Mouse (Mus musculus) spleen, adult 18-20 months (tissue): ENCODE measurements around the gene Mtmr10.

Experiments used
- DNase-seq, 2 experiments: peaks; one replicate each; pipeline ENCODE4 v3.0.0; 2022; ENCODE audit warnings: mixed read lengths in 2 of 2

Mtmr10 gene

DNA sequence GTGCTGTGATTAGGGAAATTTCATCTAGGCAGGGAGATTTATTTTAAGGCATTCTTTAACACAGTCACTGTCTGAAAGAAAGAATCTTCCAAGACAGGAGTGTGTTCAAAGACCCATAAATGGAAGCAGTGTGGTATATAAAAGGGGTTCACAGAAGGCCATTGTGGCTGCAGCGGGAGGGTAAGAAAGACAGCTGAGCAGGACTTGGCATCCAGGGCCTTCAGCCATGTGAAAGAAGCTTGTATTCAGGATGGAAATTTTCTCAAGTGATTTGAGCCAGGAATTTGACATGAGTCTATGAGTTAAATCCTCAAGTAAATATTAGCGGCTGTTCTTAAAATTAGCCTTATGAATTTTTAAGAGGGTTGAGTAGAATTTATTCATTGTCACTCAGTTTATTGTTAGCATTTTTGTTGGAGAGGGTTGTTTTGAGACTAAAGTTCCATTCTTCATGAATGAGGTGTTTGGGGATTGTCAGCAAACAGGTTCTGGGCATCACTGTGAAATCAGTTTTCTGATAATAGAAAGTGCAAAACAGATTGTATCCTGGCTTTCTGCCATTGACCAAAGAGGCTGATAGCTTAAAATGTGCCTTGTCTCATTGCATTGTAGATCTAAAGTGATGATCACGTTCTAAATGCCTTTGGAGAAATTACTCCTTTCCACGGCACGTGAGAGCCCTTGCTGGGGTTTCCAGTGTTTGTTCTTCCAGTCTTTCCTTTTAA lies 9.0 kb downstream of the Mtmr10 start:
- no peak for DNase-seq

DNA sequence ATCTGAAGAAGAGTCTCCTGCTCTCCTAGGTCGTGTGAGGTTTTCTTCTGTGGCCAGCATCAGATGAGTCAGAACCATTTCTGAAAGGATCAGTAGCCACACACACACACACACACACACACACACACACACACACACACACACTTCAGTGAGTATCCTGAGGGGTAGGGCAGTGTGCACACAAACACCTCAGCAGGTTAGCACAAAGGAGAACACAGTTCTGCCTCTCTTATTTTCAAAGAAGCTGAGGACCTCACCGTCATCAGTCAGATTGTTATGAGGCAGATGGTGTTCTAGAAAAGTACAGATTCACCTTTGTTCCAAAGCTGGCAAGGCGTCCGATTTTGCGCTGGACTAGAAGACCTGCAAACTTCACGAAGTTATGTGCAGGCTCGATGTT lies 22.8 kb downstream of the Mtmr10 start:
- DNase-seq: no peak

DNA sequence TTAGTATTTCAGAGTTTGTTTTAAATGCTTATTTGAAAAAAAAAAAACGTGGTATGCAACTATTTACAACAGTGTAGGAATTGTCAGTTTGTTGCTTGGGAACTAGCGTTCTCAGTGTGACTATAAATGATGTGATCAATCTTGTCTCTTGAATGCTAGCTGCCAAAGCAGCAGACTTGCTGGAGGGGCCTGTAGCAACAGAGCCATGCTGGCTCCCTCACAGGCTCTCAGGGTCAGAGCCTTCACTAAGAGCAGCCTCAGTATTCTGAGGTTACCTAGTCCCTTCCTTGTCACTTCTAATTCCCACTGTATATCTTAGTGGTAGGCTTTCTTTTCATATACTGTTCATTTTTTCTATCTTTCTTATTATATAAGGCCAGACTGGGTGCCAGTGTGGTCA lies 23.3 kb downstream of the Mtmr10 start:
- DNase-seq: no peak

DNA sequence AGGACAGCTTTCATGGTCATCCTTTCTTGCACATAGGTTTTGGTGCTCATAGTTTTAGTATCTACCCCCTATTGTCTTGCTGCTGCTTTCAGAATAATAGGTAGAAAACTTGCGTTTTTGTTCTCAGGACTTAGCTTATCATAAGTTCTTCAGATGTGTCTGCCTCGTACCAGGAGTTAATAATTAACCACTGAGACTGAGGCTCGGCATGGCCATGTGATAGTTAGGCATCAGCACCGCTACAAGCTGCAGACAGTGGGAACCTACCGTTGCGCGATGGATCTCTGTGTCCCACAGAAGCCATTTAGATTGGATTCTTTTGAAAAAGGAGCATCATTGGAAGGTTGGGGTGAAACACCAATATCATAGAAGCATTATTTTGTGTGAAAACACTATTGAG lies 25.4 kb downstream of the Mtmr10 start:
- DNase-seq: no peak

DNA sequence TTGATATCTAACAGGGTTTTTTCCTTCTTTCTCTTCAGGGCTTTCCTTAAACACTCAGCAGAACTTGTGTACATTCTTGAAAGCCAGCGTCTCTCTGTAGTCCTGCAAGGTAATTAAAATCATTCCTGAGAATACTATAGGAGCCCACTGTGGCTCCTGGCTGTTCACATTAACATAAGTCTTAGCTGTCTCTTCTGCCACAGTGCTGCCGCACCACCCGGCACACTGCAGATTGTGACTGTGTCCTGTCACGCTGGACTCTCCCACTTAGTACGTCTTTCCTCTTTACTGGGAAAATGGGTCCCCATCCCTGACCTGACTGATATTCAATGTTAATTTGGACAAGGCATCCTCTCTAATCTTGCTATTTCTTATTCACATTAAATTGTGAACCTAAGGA lies 33.7 kb downstream of the Mtmr10 start:
- DNase-seq: no peak

DNA sequence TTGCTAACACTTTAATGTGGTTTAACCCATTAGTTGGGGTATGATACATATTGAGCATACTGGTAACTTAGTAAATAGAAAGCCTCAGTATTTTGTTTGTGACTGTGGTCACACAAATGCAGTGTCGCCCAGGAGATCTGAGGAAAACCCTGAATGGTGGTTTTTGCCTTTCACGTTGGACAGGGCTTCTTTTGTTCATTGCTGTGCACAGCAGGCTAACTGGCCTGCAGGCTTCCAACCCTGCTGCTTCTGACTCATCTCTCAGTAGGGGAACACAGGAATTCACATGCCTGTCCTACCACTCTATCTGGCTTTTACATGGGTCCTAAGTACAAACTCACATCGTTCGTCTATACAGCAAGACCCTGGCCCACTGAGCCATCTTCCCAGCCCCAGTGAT lies 34.2 kb downstream of the Mtmr10 start:
- no peak for DNase-seq

DNA sequence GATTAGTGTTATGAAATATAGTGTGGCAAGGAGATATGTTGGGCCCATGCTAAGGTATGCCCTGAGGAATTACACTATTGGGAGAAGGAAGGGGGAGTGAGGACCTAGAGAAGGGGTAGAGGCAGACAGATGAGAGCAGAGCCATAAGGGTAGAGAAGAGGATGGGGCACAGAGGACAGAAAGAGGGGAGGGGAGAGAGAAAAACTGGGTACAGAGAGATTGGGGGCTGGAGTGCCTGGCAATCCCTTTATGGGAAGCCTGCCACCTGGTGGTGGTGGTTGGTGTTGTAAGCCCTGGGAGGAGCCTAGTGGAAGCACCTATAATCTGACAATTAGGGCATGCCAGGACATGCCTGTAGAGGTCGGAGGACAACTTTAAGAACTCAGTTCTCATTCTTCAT lies 39.4 kb downstream of the Mtmr10 start:
- peak; percentile 57 to 85 for DNase-seq

DNA sequence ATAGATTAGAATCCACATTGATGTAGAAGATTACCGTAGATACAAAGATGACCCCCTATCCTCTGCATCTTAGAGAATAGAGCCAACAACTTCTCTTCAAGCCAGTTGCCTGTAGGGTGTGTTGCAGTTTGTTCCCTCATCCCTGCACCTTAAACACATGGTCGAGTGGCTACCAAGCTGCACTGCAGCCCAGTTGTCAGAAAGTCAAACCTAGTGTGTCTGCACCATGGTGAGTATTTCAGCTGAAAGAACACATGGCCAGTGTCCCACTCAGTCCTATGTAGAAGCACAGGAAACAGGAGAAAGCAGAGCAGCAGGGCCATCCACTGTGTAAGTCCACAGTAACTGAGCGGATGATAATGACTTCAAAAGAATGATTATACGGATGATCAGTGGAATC lies 40.0 kb downstream of the Mtmr10 start:
- DNase-seq: no peak

DNA sequence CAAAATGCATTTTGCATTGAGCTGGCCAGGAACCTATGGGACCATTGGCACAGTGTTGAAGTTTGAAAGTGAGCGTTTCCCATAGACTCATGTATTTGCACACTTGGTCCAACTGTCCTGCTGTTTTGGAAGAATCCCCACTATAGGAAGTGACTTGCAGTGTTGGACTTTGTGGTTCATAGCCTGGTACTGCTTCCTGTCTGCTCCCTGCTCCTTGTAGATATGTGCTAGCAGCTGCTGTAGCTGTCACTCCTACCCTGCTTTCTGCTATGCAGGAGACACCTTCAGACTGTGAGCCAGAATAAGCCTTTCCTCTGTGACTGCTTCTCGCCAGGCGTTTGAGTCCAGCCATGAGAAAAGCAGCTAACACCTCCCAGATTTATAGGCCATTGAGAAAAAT lies 43.9 kb downstream of the Mtmr10 start:
- DNase-seq: no peak

DNA sequence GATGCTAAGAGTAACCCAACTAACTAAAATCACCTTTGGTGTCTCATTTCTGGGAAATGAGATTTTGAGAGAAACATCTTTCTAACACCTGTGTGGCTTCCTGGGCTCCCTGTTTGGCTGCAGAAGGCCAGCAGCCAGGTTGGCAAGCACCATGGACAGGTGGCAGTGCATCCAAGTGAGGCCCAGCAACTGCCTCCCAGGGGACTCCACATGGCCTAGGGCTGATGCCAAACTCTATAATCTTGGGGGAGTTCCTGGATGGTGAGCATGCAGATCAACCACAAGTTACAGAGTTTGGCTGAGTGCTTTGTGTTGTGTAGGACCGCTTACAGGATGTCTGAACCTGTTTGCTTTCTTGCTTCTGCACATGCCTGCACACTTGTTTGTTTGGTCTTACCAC lies 45.2 kb downstream of the Mtmr10 start:
- no peak for DNase-seq

DNA sequence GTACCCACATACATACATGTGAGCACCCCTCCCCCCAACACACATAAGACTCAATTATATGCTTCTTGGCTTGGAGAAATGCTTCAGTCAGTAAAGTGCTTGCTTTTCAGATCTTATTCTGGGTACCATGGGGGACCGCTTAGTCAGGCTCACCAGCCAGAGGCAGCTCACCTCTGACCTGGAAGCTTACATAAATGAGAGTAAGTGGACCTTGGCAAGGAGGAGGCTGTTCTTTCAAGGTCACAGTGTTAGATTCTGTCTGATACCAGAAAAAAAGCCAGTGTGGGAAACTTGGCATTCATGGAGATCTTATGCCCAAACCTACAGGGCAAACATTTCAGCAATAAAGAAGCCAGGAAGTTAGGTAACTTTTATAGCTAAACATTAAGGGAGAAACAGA lies 60.4 kb downstream of the Mtmr10 start:
- DNase-seq: no peak

DNA sequence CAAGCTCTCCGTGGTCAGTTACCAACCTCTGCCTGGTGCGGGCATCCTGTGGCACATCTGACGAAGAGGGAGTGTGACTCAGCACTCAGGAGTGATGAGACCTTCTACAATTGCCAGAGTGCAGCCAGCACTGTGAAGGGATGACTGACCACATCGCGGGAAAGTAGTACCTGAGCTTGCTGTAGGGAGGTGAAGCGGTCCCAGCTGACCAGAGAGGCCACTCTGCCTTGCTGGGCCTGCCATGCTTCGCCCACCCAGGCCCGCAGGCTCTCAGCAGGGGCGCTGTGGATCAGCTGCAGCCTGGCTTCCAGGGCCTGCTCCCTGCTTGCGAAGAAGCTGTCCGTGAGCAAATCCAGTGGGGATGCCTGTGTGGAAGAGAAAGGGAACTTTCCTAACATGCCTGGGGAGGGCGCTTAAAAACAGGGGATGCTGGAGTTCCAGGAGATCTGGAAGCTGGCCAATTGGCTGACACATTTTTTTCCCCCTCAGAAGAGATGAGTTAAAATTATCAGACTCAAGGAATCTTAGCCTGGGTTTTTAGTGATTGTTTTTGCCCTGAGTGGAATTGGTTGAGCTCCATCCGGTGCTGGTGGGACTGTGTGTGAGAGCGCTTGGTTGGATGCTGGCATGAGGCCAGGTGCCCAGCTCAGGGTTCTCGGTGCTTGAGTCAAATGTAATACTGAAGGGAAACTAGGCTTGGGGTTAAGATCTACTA lies 61.9 kb downstream of the Mtmr10 start:
- no peak for DNase-seq

DNA sequence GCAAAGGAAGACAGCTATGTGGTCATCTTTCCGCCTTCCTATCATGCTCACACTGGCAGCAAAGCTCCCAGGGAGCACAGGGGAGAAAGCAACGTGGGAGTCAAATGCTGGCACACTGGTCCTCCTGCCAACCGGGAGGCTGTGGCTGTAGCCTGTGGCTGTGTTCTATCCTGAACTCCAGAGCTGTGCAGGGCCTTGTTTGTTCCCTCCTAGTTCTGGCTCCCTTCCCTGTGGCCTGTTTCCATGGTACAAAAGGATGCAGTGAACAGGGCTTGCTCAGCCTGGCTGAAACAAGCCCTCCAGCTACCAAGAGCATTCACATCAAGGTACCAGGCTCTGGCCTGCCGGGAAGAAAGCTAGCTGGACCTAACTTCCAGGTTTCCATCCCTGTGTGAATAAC lies 63.6 kb downstream of the Mtmr10 start:
- no peak for DNase-seq

DNA sequence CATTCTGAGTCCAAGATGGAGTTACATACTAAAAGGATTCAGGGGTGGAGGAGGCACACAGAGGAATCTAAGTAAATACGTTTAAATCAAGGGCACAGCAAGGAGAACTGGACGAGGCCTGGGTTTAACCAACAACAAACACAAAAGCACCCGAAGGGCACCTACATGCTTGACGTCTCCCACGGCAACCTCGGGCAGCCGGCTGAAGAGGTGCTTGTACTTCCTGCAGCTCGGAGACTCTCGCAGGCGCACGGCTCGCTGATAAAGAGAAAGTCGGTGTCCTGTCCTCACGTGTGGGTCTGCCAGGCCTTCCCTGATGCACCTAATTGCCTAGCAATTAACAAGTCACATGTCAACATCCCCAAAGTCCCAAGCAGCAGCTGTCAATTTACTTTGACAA lies 66.8 kb downstream of the Mtmr10 start:
- no peak for DNase-seq

DNA sequence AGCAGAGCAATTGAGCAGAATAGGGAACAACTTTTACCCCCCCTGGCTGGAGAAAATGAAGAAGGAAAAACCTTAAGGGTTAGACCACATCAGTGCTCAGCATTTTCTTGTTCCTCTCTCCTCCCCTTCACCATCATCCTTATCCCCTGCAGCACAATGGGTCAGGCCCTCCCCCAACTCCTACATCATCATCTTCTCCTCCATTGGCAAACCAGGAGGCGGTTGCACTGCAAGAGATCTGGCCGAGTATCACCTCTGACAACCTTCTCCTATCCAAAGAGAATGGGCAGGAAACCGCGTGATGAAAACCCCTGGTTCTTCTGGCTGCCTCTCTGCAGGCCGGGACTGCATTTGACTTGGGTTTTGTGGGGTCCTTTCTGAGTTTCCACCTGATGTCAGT lies 69.2 kb downstream of the Mtmr10 start:
- no peak for DNase-seq

DNA sequence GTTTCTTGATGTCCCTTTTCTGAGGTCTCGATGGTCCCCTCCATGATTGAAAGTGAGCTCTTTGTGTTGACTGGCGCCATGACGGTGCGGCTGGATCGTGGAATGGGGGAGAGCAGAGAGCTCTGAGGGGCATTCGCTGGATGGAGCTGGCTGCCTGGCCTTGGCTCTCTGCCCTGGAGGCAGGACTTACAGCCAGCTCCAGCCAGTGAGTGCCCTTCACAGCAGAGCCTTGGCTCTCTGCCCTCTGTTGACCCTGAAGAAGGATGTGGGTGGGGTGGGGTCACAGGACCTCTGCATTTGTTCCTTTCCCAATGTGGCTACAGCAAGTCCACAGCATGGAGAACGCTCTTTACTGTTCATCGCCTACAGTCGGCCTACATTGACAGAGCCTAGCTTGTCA lies 70.0 kb downstream of the Mtmr10 start:
- peak; percentile 12 to 21 for DNase-seq

DNA sequence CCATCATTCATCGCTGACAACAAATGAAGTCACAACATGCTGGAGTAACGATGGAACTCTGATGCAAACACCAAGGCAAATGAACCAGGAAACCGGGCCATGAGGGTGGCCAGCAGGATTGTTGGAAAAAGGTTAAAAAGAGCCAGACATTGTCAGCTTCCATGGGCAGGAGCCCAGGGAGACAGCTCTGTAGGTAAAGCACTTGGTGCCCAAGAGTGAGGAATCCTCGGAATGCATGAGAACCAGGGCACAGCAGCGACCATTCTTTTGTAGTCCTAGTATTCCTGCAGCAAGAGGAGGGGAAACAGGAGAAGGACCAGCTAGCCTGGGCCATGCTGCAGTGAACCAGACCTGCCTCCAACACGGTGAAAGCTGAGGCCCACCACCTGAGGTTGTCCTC lies 71.2 kb downstream of the Mtmr10 start:
- no peak for DNase-seq

DNA sequence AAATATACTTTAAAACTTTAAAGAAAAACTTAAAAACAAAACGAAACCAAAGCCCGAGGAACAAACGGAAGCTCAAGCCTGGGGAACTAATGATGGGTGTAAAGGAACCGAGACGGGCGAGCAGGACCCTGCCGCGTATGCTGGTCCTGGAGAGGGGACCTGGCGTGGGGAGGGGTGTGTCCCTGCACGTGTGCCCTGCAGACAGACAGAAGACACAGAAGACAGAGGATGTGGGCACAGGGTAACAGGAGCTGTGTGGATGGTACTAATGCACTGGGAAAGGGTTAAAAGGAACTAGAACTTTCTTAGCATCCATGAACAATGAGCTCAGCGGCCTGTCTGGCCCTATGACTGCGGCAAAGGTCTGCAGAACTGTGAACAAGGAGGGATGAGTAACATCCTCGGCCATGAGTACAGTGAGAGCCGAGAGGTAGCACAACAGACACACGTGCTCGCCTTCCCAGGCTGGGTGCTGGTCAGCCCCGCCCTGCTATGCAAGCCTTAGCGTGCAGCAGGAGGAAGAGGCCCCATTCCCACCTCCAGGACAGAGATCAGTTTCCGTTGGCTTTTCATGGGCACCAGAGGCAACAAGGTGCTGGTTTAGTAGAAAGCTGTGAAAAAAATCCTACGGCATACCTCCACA lies 72.6 kb downstream of the Mtmr10 start:
- no peak for DNase-seq

DNA sequence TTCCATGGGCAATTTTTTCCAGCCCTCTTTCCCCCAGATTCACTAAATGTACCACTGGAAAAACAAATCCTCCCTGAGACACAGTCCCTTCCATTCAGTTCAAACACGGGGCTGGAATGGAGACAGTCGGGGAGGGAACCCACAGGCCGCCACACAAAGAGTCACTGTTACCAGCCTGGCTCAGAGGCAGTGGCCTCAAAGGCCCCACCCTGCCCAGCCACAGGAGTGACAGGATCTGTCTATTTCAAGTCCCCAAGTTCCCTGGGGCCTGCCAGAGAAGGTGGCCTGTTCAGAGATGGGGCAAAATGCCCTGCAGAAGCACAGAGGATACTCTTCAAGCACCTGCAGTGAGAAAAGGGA lies 73.1 kb downstream of the Mtmr10 start:
- DNase-seq: no peak

DNA sequence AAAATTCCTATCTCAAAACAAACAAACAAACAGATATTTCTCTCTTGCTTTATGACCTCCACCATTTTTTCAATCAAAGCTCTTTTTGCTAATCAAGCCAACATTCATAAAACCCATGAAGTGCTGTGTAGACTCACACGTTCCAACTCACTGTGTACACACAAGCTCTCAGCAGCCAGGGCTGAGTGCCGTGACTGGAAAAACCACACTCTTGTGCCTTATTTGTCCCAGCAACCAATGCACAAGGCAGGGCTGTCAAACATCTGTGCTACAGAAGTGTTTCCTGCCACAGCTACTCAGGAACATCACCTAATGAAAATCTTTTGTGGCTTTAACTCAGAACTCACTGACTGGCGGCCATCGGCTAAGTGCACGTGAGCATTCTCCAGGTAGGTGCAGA lies 78.4 kb downstream of the Mtmr10 start:
- DNase-seq: no peak

DNA sequence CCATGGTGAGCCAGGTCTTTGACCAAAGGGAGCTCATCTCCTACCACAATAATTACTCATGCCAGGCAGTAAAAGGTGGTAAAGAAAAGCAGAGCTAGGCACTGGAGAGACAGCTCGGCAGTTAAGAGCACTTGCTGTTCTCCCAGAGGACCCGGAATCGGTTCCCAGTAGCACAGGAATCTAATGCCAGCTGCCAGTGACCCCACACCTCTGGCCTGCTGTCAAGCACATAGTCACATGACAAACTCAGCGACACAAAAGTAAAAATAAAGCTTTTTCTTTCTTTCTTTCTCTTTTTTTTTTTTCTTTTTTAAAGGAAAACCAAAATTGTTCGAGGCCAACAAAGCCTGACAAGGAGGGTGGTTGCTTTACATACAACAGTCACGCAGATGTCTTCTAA lies 82.4 kb downstream of the Mtmr10 start:
- DNase-seq: no peak

DNA sequence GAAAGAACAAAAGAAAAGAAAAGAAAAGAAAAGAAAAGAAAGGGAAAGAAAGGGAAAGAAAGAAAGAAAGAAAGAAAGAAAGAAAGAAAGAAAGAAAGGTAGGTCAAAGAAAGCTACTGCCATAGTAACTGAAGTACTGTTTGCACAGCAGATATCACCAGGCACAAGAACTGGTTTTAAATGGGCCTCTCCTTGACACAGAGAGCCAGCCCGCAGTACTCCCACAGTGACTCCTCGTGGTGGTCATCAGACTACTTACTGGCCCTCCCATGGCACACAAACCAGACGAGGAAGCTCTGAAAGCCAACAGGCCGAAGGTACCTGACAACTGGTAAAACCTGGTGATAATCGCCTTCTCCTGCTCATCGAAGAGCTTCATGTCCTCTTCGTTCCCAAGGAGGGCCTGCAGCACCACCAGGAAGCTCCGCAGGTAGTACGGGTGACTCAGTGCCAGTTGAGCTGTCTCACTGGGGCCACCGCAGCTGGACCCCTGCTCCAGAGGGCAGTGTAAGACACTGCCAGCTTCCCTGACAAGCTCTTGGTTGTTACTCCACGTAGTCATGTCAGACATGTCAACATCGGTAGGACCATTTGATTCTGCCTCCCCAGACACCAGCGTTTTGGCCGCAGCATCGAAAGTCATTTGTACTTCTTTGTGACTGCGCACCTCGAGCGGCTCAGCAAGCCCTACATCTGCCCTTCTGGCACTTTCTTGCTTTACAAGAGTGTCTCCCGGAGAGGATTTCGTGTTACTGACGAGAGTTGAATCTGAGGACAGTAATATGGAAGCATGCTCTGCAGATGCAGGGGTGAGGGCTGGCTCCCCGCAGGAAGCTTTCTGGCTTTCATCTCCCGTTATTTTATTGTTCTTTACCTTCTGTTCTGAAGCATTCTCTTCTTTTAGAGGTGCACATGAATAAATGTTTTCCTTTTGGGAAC lies 84.8 kb downstream of the Mtmr10 start:
- no peak for DNase-seq

DNA sequence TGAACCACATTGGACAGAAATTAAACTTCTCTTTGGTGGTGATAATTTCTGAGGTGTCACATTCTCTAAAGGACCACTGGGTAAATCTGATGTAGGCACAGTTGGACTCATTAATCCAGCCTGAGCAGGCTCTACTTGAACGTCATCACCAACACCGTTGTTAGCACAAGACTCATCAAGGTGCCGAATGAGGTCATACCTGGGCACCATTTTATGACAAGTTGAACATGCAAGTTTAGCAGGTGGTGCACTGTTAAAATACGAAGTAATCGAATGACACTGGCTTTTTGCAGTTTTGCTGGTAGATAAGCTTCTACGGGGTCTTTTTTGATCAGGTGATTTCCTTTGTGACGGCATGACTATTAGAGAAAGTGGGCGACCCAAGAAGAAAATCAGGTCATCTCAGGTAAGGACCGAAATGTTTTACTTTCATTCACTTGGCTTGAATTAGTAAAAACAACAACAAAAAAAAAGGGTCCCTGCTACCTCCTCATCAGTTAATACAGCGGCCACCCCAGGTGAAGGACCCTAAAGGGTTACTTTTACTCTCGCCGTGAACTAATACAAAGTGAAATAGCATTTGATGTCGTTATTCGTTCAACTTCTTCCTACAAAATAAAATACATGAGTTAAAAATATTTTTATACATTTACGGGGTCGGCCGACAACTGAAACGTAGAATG lies 85.8 kb downstream of the Mtmr10 start:
- no peak for DNase-seq
